Mouse (Mus musculus) cortical plate, adult 2 months (tissue): Measurements from ENCODE around the gene Parl. TPM values are rescaled to one million over a fixed set of nuclear protein-coding genes. Genes with fewer than 3 reads are reported as not detected.
A peak's percentile ranks its signal among the peaks of the same experiment; 100 is the strongest.

ENCODE experiments used
- H3K27ac ChIP-seq: fragments of 200-500 bp; 2 replicates; pipeline ENCODE4 v1.5.1; 2012; ENCODE audit warnings: low read length, control low read depth, inconsistent platforms; ENCODE audit not compliant: insufficient read depth
- H3K4me1 ChIP-seq: fragments of 200-500 bp; 2 replicates; pipeline ENCODE4 v1.6.1; 2011; ENCODE audit warnings: low read length; ENCODE audit not compliant: control insufficient read depth, insufficient read depth
- H3K4me3 ChIP-seq: fragments of 200-500 bp; 2 replicates; pipeline ENCODE4 v1.5.1; 2011; ENCODE audit warnings: mild to moderate bottlenecking, low read length, control low read depth; ENCODE audit not compliant: insufficient read depth
- CTCF ChIP-seq: fragments of 200-500 bp; IDR thresholded peaks from 2 replicates; pipeline ENCODE4 v1.5.1; 2011; ENCODE audit warnings: mild to moderate bottlenecking, control low read depth, low read length; ENCODE audit not compliant: insufficient read depth; ENCODE audit errors: extremely low read depth
- POLR2A ChIP-seq: fragments of 200-500 bp; IDR thresholded peaks from 2 replicates; pipeline ENCODE4 v1.6.1; 2011; ENCODE audit warnings: mild to moderate bottlenecking, low read length, control low read depth; ENCODE audit not compliant: insufficient read depth; ENCODE audit errors: extremely low read depth
- polyA plus RNA-seq: library from polyadenylated mRNA; depleted of rRNA; stranded (reverse); fragments of >200 nt; gene quantifications from 2 replicates; pipeline ENCODE4 v1.2.3, GENCODE M21; 2012

Parl gene
- polyA plus RNA-seq, 1 experiment, result 45.4 TPM

DNA sequence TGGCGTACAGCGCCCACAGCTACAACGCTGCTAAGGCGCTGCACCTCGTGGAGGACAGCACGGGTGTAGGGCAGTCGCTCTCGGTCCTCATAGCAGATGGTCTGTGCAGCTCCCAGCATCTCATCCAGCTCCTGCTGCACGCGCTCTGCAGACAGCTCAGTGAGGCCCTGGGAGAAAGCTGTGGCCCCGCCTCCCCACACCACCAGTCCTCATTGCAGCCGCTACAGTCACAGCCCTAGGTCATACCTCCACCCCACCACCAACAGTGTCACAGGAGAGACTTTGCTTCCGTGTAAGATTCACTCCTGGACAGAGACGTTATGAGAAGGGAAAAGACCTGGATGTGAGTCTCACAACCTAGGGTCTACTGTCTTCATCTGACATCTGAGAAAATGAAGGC lies 10.1 kb upstream of the Parl start:
- H3K4me3 ChIP-seq, result no peak overlapping the region
- H3K4me1 ChIP-seq, result no peaks in the 10 kb centered on the region
- TF ChIP-seq POLR2A (no peak), CTCF (no peak)
- H3K27ac ChIP-seq, result no peak overlapping the region

DNA sequence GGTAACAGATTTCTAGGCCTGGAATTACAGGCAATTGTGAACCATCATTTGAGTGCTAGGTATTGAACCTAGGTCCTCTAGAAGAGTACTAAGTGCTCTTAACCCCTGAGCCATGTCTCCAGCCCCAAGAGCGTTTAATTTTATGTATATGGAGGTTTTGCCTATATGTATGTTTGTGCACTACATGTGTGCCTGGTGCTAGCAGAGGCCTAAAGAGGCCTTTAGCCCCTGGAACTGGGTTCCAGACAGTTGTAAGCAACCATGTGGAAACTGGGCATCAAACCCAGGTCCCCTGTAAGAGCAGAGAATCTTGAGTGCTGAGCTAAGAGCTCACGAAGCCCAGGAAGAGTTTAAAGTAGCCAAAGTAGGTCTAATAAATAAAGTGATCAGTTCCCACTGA lies 2.1 kb downstream of the Parl start:
- H3K4me3 ChIP-seq, result no peak overlapping the region
- TF ChIP-seq CTCF (no peak), POLR2A (no peak)
- no peak overlapping the region for H3K27ac ChIP-seq
- H3K4me1 ChIP-seq, result peaks cover 3% of the 10 kb centered on the region; the same call in 1 of the 2 replicates

GRCm38 (mm10) chr16:20280238-20280637 lies 21.9 kb downstream of the Parl start:
- H3K4me3 ChIP-seq, result no peak overlapping the region

DNA sequence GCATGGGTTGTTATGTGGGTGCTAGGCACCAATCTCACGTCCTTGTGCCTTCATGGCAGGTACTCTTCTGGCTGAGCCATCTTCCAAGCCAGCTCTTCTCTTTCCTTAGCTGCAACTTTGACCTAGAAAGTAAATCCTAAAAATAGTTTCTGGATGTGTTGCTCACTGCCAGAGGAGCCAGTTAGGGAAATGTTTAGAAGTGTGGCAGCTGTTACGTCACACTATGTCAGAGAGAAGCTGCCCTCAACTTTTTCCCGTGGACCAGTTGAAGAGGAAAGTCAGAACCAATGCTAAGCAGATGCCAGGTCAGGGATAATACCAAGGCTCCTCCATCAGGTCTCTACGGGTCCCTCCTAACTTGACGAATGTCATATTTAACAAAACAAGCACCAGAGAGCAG lies 22.8 kb downstream of the Parl start:
- H3K4me1 ChIP-seq, result peaks cover 1% of the 10 kb centered on the region; the same call in 1 of the 2 replicates
- no peak overlapping the region; the same call in 1 of the 2 replicates for H3K27ac ChIP-seq
- TF ChIP-seq POLR2A (no peak), CTCF (no peak)

More at GRCm38 (mm10) chr16:20280238-20280637, 21.9 kb downstream of the Parl start:
- Histone ChIP-seq H3K4me1 (peaks cover 1% of the 10 kb centered on the region; the same call in 1 of the 2 replicates), H3K27ac (no peak overlapping the region; the same call in 1 of the 2 replicates)
- no peak for TF ChIP-seq CTCF
- TF ChIP-seq POLR2A, result no peak

GRCm38 (mm10) chr16:20272994-20273393 lies 29.2 kb downstream of the Parl start:
- no peak overlapping the region; the same call in 1 of the 2 replicates for H3K27ac ChIP-seq
- TF ChIP-seq POLR2A, result no peak
- no peak for TF ChIP-seq CTCF
- no peak overlapping the region for H3K4me3 ChIP-seq
- H3K4me1 ChIP-seq, result no peaks in the 10 kb centered on the region

More for the DNA sequence above, 22.8 kb downstream of the Parl start:
- H3K4me3 ChIP-seq, result no peak overlapping the region

DNA sequence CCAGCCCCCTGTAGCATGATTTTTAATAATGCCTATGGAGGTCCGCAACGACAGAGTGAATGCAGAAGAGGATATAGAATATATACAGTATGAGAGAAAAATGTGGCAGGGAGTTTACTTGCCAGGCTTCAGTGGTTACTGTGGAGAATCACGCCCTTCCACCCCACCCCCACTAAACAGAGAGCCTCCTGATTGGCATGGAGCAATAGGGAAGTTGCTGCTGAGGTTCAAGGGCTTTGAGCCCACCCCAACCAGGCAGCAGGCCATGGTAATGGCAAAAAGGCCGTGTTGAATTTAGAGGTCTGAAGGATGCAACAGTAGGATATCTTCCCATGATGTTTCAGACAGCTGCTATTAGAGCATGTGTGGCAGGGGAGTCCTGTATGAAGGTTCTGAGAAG lies 30.8 kb downstream of the Parl start:
- Histone ChIP-seq H3K4me1 (no peaks in the 10 kb centered on the region), H3K4me3 (no peak overlapping the region), H3K27ac (no peak overlapping the region)
- TF ChIP-seq CTCF (no peak), POLR2A (no peak)

GRCm38 (mm10) chr16:20265089-20265488 lies 37.1 kb downstream of the Parl start:
- no peak for TF ChIP-seq POLR2A
- TF ChIP-seq CTCF, result no peak
- Histone ChIP-seq H3K4me3 (no peak overlapping the region), H3K4me1 (no peaks in the 10 kb centered on the region), H3K27ac (no peak overlapping the region)

- TF ChIP-seq POLR2A (no peak), CTCF (no peak)
- Histone ChIP-seq H3K27ac (no peak overlapping the region), H3K4me1 (no peaks in the 10 kb centered on the region), H3K4me3 (no peak overlapping the region)
Measured at GRCm38 (mm10) chr16:20257926-20258325, 44.3 kb downstream of the Parl start.

DNA sequence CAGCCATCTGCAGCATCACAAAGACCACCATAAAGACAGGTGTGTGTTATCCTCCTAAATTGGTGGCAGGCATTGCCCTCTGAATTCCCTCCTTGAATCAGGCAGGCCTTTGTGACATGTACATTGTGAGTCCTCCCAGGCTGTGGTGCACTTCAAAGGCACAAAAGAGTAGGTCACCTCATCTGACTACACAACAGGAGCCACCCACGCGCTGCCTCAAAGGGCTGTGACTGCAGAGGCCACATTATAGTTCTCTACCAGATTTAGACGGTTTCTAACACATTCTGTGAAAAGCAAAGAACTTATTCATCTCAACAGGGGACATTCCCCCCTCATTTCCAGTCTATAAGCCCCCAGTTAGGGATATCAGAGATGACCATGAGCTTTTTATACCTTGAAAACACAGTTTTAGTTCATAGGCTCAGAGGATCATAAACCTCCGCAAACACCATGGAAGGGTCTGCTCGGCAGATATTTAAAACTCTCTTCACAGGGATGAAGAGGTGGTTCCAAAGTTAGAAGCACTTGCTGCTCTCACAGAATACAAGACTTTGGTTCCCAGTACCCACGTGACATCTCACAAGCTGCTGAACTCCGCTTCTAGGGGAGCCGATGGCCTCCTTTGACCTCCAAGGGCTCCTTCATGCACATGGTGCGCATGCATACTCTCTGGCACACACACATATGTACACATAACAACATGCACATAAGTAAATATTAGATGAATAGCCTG lies 53.6 kb downstream of the Parl start:
- TF ChIP-seq POLR2A (no peak), CTCF (no peak)
- Histone ChIP-seq H3K4me3 (no peak overlapping the region), H3K27ac (peak overlapping the region; percentile 63), H3K4me1 (peaks cover 5% of the 10 kb centered on the region)

- no peak for TF ChIP-seq CTCF
- no peak for TF ChIP-seq POLR2A
- Histone ChIP-seq H3K4me1 (peaks cover 5% of the 10 kb centered on the region), H3K4me3 (no peak overlapping the region)
Measured at GRCm38 (mm10) chr16:20247103-20247502, 55.1 kb downstream of the Parl start.

More at GRCm38 (mm10) chr16:20247103-20247502, 55.1 kb downstream of the Parl start:
- H3K27ac ChIP-seq, result no peak overlapping the region
